Mouse (Mus musculus): ENCODE results near the gene Tpm4.

DNA sequence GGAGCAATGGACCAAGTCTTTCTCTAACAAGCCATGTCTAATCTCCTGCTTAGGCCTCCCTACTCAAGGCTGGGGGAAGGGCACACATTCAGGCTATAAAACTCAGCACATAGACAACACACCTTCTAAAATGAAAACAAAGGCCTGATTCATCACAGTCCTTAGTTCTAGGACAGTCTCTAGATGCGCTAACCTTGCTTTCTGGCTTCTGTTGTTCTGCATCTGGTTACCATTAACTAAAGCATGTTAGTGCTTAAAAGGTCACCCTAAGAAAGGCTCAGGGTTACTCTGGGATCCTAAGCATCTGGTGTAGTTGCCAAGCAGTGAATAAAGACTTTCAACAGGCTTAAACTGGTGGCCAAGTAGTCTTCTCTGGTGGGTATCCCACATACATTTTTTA is 12.8 kb upstream of the Tpm4 start:
- no peak for TF ChIP-seq CTCF (IDR thresholded peaks at IDR 0.05; ENCODE audit: borderline replicate concordance, extremely low read depth, insufficient read depth, insufficient read length)
- TF ChIP-seq POLR2A (IDR thresholded peaks at IDR 0.05; ENCODE audit: borderline replicate concordance, extremely low read depth, insufficient read depth, insufficient read length, poor library complexity, severe bottlenecking), result no peak
